Mouse (Mus musculus) myocyte (in vitro differentiated cells): ENCODE measurements at regions not wholly inside any gene's neighbourhood (a gene's known extent, or its start where the extent isn't known, plus 50 kb on each side); places are given as distances from the start of the nearest gene placed in this dataset.

Source experiments
- H3K27me3 ChIP-seq: one replicate; pipeline ENCODE4 v1.6.1; 2011; ENCODE audit not compliant: control insufficient read depth, insufficient read depth, insufficient read length
- H3K36me3 ChIP-seq: one replicate; pipeline ENCODE4 v1.6.1; 2011; ENCODE audit not compliant: control insufficient read depth, insufficient read depth
- H3K4me2 ChIP-seq: one replicate; pipeline ENCODE4 v1.6.1; 2011; ENCODE audit warnings: low read depth, control low read depth
- H3K4me3 ChIP-seq: one replicate; pipeline ENCODE4 v1.5.1; 2011; ENCODE audit warnings: mild to moderate bottlenecking, control low read depth, moderate library complexity
- H3K79me2 ChIP-seq: one replicate; pipeline ENCODE4 v1.6.1; 2011; ENCODE audit not compliant: control insufficient read depth, insufficient read depth
- H3ac ChIP-seq: one replicate; pipeline ENCODE4 v1.6.1; 2011; ENCODE audit not compliant: control insufficient read depth, insufficient read length
- CEBPB ChIP-seq: IDR thresholded peaks from 2 replicates; pipeline ENCODE4 v1.6.1; 2011; ENCODE audit warnings: mild to moderate bottlenecking, moderate library complexity; ENCODE audit not compliant: poor library complexity, insufficient read depth, severe bottlenecking
- E2F4 ChIP-seq: IDR thresholded peaks from one replicate; pipeline ENCODE4 v1.6.1; 2011; ENCODE audit warnings: mild to moderate bottlenecking, control low read depth, moderate library complexity; ENCODE audit not compliant: insufficient read depth
- MAX ChIP-seq: IDR thresholded peaks from one replicate; pipeline ENCODE4 v1.6.1; 2011; ENCODE audit warnings: low read depth, mild to moderate bottlenecking, control low read depth
- MYOD1 ChIP-seq, 3 experiments: IDR thresholded peaks; one replicate each; pipeline ENCODE4 v1.6.1; 2011; ENCODE audit warnings: control low read depth in 2 of 3, low read depth in 2 of 3, mild to moderate bottlenecking in 2 of 3, moderate library complexity in 1 of 3; ENCODE audit not compliant: insufficient read length in 2 of 3, control insufficient read depth in 1 of 3
- MYOG ChIP-seq, 3 experiments: IDR thresholded peaks; one replicate each; pipeline ENCODE4 v1.6.1; 2011; ENCODE audit warnings: control low read depth in 2 of 3, low read depth in 2 of 3, mild to moderate bottlenecking in 2 of 3; ENCODE audit not compliant: insufficient read length in 2 of 3, control insufficient read depth in 1 of 3, insufficient read depth in 1 of 3
- POLR2A ChIP-seq: IDR thresholded peaks from one replicate; pipeline ENCODE4 v1.6.1; 2011; ENCODE audit warnings: low read depth, mild to moderate bottlenecking, control low read depth, moderate library complexity; ENCODE audit not compliant: insufficient read length
- POLR2AphosphoS2 ChIP-seq: IDR thresholded peaks from one replicate; pipeline ENCODE4 v1.6.1; 2011; ENCODE audit warnings: low read depth, control low read depth; ENCODE audit not compliant: insufficient read length
- REST ChIP-seq: IDR thresholded peaks from one replicate; pipeline ENCODE4 v1.6.1; 2011; ENCODE audit warnings: mild to moderate bottlenecking, control low read depth, moderate library complexity; ENCODE audit not compliant: insufficient read depth, insufficient read length
- SRF ChIP-seq: IDR thresholded peaks from one replicate; pipeline ENCODE4 v1.6.1; 2011; ENCODE audit warnings: low read depth; ENCODE audit not compliant: control insufficient read depth, insufficient read length
- TCF12 ChIP-seq: IDR thresholded peaks from one replicate; pipeline ENCODE4 v1.6.1; 2011; ENCODE audit warnings: mild to moderate bottlenecking, control low read depth; ENCODE audit not compliant: poor library complexity, insufficient read depth, severe bottlenecking
- TCF3 ChIP-seq: IDR thresholded peaks from one replicate; pipeline ENCODE4 v1.6.1; 2011; ENCODE audit warnings: low read depth, control low read depth; ENCODE audit not compliant: insufficient read length
- USF1 ChIP-seq: IDR thresholded peaks from one replicate; pipeline ENCODE4 v1.6.1; 2011; ENCODE audit warnings: low read depth, mild to moderate bottlenecking, control low read depth, moderate library complexity

DNA sequence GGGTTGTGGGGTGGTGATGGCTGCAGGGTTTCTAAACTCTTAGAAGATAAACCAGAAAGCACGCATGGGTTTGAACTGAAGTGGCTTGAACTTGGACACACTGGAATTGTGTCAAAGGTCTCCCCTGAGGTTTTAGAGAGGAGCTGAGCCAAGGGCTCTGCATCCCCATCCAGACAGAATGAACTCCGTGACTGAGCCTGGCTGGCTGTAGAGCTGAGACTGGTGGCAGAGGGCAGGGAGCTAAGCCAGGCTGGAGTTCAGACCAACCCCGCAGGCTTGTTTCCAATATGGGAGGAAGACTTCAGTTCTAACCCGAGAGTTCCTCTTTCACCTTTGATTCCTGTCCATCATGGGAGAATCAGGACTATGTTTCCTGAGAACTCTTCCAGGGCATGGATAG, 96.9 kb downstream of the Irs2 start:
- no peaks in the 10 kb centered on the region for H3K27me3 ChIP-seq
- no peaks in the 10 kb centered on the region for H3K79me2 ChIP-seq
- no peak overlapping the region for H3K4me3 ChIP-seq
- TF ChIP-seq E2F4 = no peak
- no peaks in the 10 kb centered on the region for H3K36me3 ChIP-seq
- H3K4me2 ChIP-seq = no peak overlapping the region
- no peak overlapping the region for H3ac ChIP-seq

DNA sequence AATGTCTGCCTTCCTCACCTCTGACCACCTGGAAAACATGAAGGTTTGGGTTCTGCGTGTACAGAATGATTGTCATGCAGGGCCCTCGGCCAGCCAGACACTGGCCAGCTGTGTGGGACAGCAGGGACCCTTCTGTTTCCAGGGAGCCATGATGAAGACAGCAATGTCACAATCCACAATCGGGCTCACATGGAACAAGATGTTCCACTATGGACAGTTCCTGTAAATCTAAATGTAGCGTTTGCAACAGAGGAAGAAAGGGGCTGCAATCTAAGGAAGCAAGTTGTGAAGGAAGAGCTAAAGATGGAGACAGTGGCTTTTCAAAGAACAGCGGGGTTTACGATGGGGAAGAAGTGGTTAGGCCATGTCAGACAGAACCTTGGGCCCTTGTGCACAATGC, 97.3 kb downstream of the Irs2 start:
- no peaks in the 10 kb centered on the region for H3K36me3 ChIP-seq
- no peak overlapping the region for H3K4me3 ChIP-seq
- H3K79me2 ChIP-seq = no peaks in the 10 kb centered on the region
- H3ac ChIP-seq = no peak overlapping the region
- H3K27me3 ChIP-seq = no peaks in the 10 kb centered on the region
- no peak overlapping the region for H3K4me2 ChIP-seq
- TF ChIP-seq CEBPB (no peak), TCF12 (no peak), E2F4 (no peak), MAX (no peak), POLR2A (no peak), MYOG (IDR thresholded peaks at IDR 0.05; ENCODE audit: control insufficient read depth in 1 of 3, insufficient read depth in 1 of 3, insufficient read length in 2 of 3, low read depth in 2 of 3) (no peak), REST (no peak), SRF (no peak), MYOD1 (IDR thresholded peaks at IDR 0.05; ENCODE audit: control insufficient read depth in 1 of 3, insufficient read length in 2 of 3, low read depth in 2 of 3) (no peak), USF1 (no peak), TCF3 (no peak), POLR2AphosphoS2 (no peak)

DNA sequence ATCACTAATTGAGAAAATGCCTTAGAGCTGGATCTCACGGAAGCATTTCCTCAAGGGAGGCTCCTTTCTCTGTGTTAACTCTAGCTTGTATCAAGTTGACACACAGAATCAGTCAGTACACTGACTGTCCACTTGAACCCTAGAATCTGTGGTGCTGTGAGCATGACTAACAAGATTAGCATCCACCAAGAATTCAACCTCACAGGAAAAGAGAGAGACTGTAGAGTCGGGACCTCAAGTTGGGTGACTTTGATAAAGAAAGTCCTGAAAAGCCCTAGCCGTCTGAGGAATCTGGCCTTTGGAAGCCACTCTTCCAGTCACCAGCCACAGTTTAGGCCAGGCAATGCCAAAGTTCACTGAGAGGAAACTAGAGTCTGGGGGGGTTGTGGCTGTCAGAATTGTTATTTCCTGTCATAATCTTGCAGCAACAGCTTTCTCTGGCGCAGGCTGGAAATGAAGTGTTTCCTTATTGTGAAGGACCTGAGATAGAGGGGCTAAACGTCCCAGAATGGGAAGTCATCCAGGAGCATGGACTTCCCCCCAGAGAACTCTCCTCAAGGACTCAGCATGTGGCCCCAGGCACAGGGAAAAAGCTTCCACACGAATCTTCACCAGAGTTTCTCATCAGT, 97.9 kb downstream of the Irs2 start:
- Histone ChIP-seq H3K4me2 (peak overlapping the region; percentile 14), H3K4me3 (no peak overlapping the region), H3K79me2 (no peaks in the 10 kb centered on the region), H3K27me3 (no peaks in the 10 kb centered on the region), H3ac (no peak overlapping the region), H3K36me3 (no peaks in the 10 kb centered on the region)
- TF ChIP-seq E2F4 = no peak
- no peak for TF ChIP-seq REST
- no peak for TF ChIP-seq MYOG (IDR thresholded peaks at IDR 0.05; ENCODE audit: control insufficient read depth in 1 of 3, insufficient read depth in 1 of 3, insufficient read length in 2 of 3, low read depth in 2 of 3)
- no peak for TF ChIP-seq POLR2A
- no peak for TF ChIP-seq TCF12
- no peak for TF ChIP-seq POLR2AphosphoS2

DNA sequence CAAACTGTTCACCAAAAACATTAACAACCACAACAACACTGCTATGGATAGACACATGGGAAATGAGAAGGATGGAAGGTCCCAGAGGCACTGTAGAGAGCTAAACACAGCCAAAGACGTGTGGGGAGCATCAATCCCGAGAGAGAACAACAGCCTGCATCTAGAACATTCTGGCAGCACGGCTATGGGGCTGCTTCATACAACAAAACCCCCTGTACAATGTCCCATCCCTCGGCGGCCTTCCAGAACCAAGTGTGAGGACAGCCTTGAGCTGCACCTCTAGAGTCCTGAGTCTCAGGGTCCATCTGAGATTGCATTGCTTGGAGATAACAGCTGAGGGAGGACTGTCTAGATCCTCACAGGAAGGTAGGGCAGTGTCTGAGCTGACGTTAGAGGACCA, 99.1 kb downstream of the Irs2 start:
- no peak for TF ChIP-seq USF1
- H3K4me3 ChIP-seq = no peak overlapping the region
- H3K4me2 ChIP-seq = no peak overlapping the region
- H3K36me3 ChIP-seq = no peaks in the 10 kb centered on the region
- no peaks in the 10 kb centered on the region for H3K79me2 ChIP-seq
- no peak overlapping the region for H3ac ChIP-seq
- H3K27me3 ChIP-seq = no peaks in the 10 kb centered on the region

DNA sequence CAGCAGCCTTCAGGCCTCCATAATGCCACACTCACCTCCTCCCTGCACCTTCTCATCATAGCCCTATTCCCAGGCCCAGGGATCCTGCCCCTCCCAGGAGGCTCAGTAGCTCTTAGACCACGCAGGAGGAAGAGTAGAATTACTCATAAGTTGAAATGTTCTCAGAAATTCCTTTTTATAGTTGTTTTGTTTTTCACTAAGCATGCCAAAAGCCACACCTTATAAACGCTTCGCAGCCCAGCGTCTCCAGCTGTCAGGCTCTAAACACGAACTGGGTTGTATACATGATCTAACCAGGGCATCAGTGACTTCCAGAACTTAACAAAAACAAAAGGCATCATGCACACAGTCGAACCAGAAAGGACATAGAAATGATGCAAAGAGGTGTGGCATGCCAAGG, 101.9 kb downstream of the Irs2 start:
- H3K4me3 ChIP-seq = no peak overlapping the region
- TF ChIP-seq MYOG (IDR thresholded peaks at IDR 0.05; ENCODE audit: control insufficient read depth in 1 of 3, insufficient read depth in 1 of 3, insufficient read length in 2 of 3, low read depth in 2 of 3) (no peak), USF1 (no peak), POLR2AphosphoS2 (no peak), TCF3 (no peak), MYOD1 (IDR thresholded peaks at IDR 0.05; ENCODE audit: control insufficient read depth in 1 of 3, insufficient read length in 2 of 3, low read depth in 2 of 3) (no peak), POLR2A (no peak), TCF12 (no peak), MAX (no peak), SRF (no peak), E2F4 (no peak), REST (no peak), CEBPB (no peak)
- no peaks in the 10 kb centered on the region for H3K36me3 ChIP-seq
- no peak overlapping the region for H3ac ChIP-seq
- no peaks in the 10 kb centered on the region for H3K79me2 ChIP-seq
- H3K4me2 ChIP-seq = no peak overlapping the region
- no peaks in the 10 kb centered on the region for H3K27me3 ChIP-seq

DNA sequence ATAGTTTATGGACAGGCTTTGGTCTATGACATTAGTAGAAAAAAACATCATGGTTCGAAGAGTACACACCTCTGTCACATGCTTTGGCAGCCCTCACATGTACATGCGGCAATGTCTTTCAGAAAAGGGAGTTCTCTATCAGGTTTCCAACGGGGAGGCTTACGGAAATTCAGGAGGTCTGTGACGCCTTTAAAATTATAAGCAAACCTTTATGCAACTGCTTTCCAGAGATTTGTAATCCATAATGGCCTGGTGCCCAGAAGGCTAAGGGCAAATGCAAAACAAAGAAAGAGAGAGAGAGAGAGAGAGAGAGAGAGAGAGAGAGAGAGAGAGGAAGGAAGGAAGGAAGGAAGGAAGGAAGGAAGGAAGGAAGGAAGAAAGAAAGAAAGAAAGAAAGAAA, 102.5 kb downstream of the Irs2 start:
- Histone ChIP-seq H3ac (no peak overlapping the region), H3K27me3 (no peaks in the 10 kb centered on the region), H3K4me2 (no peak overlapping the region), H3K4me3 (no peak overlapping the region), H3K36me3 (no peaks in the 10 kb centered on the region), H3K79me2 (no peaks in the 10 kb centered on the region)
- no peak for TF ChIP-seq USF1
- TF ChIP-seq SRF = no peak
- no peak for TF ChIP-seq TCF12
- no peak for TF ChIP-seq MYOG (IDR thresholded peaks at IDR 0.05; ENCODE audit: control insufficient read depth in 1 of 3, insufficient read depth in 1 of 3, insufficient read length in 2 of 3, low read depth in 2 of 3)
- TF ChIP-seq MYOD1 (IDR thresholded peaks at IDR 0.05; ENCODE audit: control insufficient read depth in 1 of 3, insufficient read length in 2 of 3, low read depth in 2 of 3) = no peak
- no peak for TF ChIP-seq REST
- no peak for TF ChIP-seq TCF3
- TF ChIP-seq MAX = no peak
- no peak for TF ChIP-seq POLR2A
- TF ChIP-seq POLR2AphosphoS2 = no peak
- no peak for TF ChIP-seq CEBPB
- TF ChIP-seq E2F4 = no peak
